Mouse (Mus musculus): Measurements from ENCODE around the gene Agbl1. TPM values are rescaled to one million over a fixed set of nuclear protein-coding genes. Genes with fewer than 3 reads are reported as not detected.

Agbl1 gene
- total and polyA plus RNA-seq, 3 experiments: not detected

GRCm38 (mm10) chr7:76219797-76220469 is 9.8 kb upstream of the Agbl1 start:
- in situ Hi-C loops (cut with MboI; ENCODE audit: low pct_ligation_motif_present, low pct_unique_long_range_greater_than_20kb, low sequenced_read_pairs): no loop called here
- no peak for DNase-seq (ENCODE audit: extremely low read depth)
- H3K36me3 ChIP-seq (replicated peaks in 1 of 2; ENCODE audit: control insufficient read depth in 1 of 2, insufficient read depth in 1 of 2, low read length in 1 of 2): no peaks in the 10 kb centered on the region
- no peak overlapping the region for H3K27ac ChIP-seq (ENCODE audit: insufficient read depth, low read depth)
- H3K27me3 ChIP-seq (replicated peaks): peaks cover 63% of the 10 kb centered on the region
- no peak overlapping the region for H3K4me3 ChIP-seq (replicated peaks in 1 of 3; ENCODE audit: low read depth in 2 of 3, low read length in 2 of 3, poor library complexity in 1 of 3)
- TF ChIP-seq PAX5 (IDR thresholded peaks at IDR 0.05; ENCODE audit: low read length) (no peak), MYC (IDR thresholded peaks at IDR 0.05; ENCODE audit: low read depth, low read length) (no peak), NRF1 (IDR thresholded peaks at IDR 0.05; ENCODE audit: low read depth, low read length) (no peak), SMC3 (IDR thresholded peaks at IDR 0.05; ENCODE audit: low read depth, low read length) (no peak), MAX (IDR thresholded peaks at IDR 0.05; ENCODE audit: low read length) (no peak), SIN3A (IDR thresholded peaks at IDR 0.05; ENCODE audit: low read length) (no peak), UBTF (IDR thresholded peaks at IDR 0.05; ENCODE audit: low read depth, low read length) (no peak), USF1 (IDR thresholded peaks at IDR 0.05; ENCODE audit: low read depth, low read length) (no peak), MXI1 (IDR thresholded peaks at IDR 0.05; ENCODE audit: low read depth, low read length) (no peak), RAD21 (IDR thresholded peaks at IDR 0.05; ENCODE audit: low read depth, low read length) (no peak), E2F4 (IDR thresholded peaks at IDR 0.05; ENCODE audit: insufficient replicate concordance, low read depth, low read length) (no peak), IRF4 (IDR thresholded peaks at IDR 0.05; ENCODE audit: low read depth, low read length) (no peak), TBP (conservative IDR thresholded peaks at IDR 0.05; ENCODE audit: low read depth, low read length) (no peak), EP300 (IDR thresholded peaks at IDR 0.05; ENCODE audit: low read length) (no peak), TCF12 (IDR thresholded peaks at IDR 0.05; ENCODE audit: low read depth, low read length) (no peak), BHLHE40 (IDR thresholded peaks at IDR 0.05; ENCODE audit: low read depth, low read length) (no peak), CHD1 (IDR thresholded peaks at IDR 0.05; ENCODE audit: low read depth, low read length) (no peak)
- dilution Hi-C loops (cut with MboI; ENCODE audit: extremely low pct_ligation_motif_present, extremely low pct_unique_long_range_greater_than_20kb, low sequenced_read_pairs): no loop called here
- H3K79me2 ChIP-seq (replicated peaks; ENCODE audit: control insufficient read depth, extremely low read depth, insufficient read depth, poor library complexity, severe bottlenecking): no peaks in the 10 kb centered on the region
- H3K4me1 ChIP-seq (ENCODE audit: control insufficient read depth in 1 of 2, insufficient read depth in 2 of 2): no peaks in the 10 kb centered on the region
- no peak overlapping the region for H3K4me2 ChIP-seq (ENCODE audit: insufficient read depth, low read depth, poor library complexity, severe bottlenecking)
- no peak overlapping the region for H3K9ac ChIP-seq (ENCODE audit: insufficient read depth, low read depth)
- no peaks in the 10 kb centered on the region for H3K9me3 ChIP-seq (replicated peaks; ENCODE audit: low read length)

DNA sequence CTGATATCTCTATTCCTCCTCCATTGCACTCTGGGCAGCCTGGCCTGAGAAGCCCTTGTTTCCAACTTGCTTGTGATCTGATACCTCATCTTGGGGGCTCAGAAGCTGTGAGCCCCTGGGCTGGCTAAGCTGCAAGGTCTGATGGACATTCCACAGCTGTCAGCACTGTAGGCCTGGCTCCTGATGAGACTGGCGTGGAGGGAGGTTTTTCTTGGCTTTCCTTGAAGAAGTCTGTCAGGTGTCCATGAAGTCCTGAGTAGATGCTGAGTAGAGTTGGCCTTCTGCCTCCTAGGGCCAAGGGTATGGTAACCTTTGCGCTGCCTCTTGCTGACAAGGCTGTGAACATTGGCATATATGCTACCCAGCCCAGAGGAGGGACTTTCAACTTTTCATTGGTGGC is 7.0 kb upstream of the Agbl1 start:
- Histone ChIP-seq H3K9me3 (replicated peaks; ENCODE audit: low read length) (no peaks in the 10 kb centered on the region), H3K4me1 (ENCODE audit: control insufficient read depth in 1 of 2, insufficient read depth in 2 of 2) (no peaks in the 10 kb centered on the region), H3K27me3 (replicated peaks) (peaks cover 87% of the 10 kb centered on the region), H3K4me2 (ENCODE audit: insufficient read depth, low read depth, poor library complexity, severe bottlenecking) (no peak overlapping the region), H3K4me3 (replicated peaks in 1 of 3; ENCODE audit: low read depth in 2 of 3, low read length in 2 of 3, poor library complexity in 1 of 3) (no peak overlapping the region), H3K36me3 (replicated peaks in 1 of 2; ENCODE audit: control insufficient read depth in 1 of 2, insufficient read depth in 1 of 2, low read length in 1 of 2) (no peaks in the 10 kb centered on the region), H3K27ac (ENCODE audit: insufficient read depth, low read depth) (no peak overlapping the region), H3K79me2 (replicated peaks; ENCODE audit: control insufficient read depth, extremely low read depth, insufficient read depth, poor library complexity, severe bottlenecking) (no peaks in the 10 kb centered on the region), H3K9ac (ENCODE audit: insufficient read depth, low read depth) (no peak overlapping the region)
- dilution Hi-C loops (cut with MboI; ENCODE audit: extremely low pct_ligation_motif_present, extremely low pct_unique_long_range_greater_than_20kb, low sequenced_read_pairs) (no loop called here), in situ Hi-C loops (cut with MboI; ENCODE audit: low pct_ligation_motif_present, low pct_unique_long_range_greater_than_20kb, low sequenced_read_pairs) (no loop called here)
- no peak for DNase-seq (ENCODE audit: extremely low read depth)
- TF ChIP-seq NELFE (IDR thresholded peaks at IDR 0.05; ENCODE audit: low read depth, low read length) (no peak), ELF1 (IDR thresholded peaks at IDR 0.05; ENCODE audit: low read depth, low read length) (no peak), POLR2AphosphoS2 (IDR thresholded peaks at IDR 0.05; ENCODE audit: low read depth, low read length) (no peak), SMC3 (IDR thresholded peaks at IDR 0.05; ENCODE audit: low read depth, low read length) (no peak), GABPA (IDR thresholded peaks at IDR 0.05; ENCODE audit: insufficient replicate concordance, low read depth, low read length) (no peak), ZMIZ1 (IDR thresholded peaks at IDR 0.05; ENCODE audit: low read depth, low read length) (no peak), IRF4 (IDR thresholded peaks at IDR 0.05; ENCODE audit: low read depth, low read length) (no peak), MAZ (IDR thresholded peaks at IDR 0.05; ENCODE audit: low read depth, low read length) (no peak), UBTF (IDR thresholded peaks at IDR 0.05; ENCODE audit: low read depth, low read length) (no peak), SIN3A (IDR thresholded peaks at IDR 0.05; ENCODE audit: low read length) (no peak), POLR2A (IDR thresholded peaks at IDR 0.05; ENCODE audit: low read depth, low read length) (no peak), CTCF (conservative IDR thresholded peaks at IDR 0.05 in 1 of 2, IDR thresholded peaks at IDR 0.05 in 1 of 2; ENCODE audit: low read depth in 2 of 2, low read length in 2 of 2) (no peak), E2F4 (IDR thresholded peaks at IDR 0.05; ENCODE audit: insufficient replicate concordance, low read depth, low read length) (no peak), HCFC1 (IDR thresholded peaks at IDR 0.05; ENCODE audit: low read depth, low read length) (no peak), MAFK (IDR thresholded peaks at IDR 0.05; ENCODE audit: insufficient replicate concordance, low read length) (no peak), USF2 (conservative IDR thresholded peaks at IDR 0.05; ENCODE audit: low read depth, low read length) (no peak), MAX (IDR thresholded peaks at IDR 0.05; ENCODE audit: low read length) (no peak)

All from CH12.LX (cell line).